Mouse (Mus musculus): Measurements from ENCODE around the gene Susd5. TPM values are rescaled to one million over a fixed set of nuclear protein-coding genes. Genes with fewer than 3 reads are reported as not detected.

Gene Susd5
- polyA plus RNA-seq (2021; fragmentation: Nextera tagmentation) = 2.5 and 3.4 TPM in 2 replicates
- long read RNA-seq, experiment 1, full-length matches to known transcripts = 9 of 10 reads
- long read RNA-seq, experiment 1, partial matches to known transcripts = 0 of 10 reads
- long read RNA-seq, experiment 1, other reads (novel, unspliced or antisense) = 1 of 10 reads
- long read RNA-seq, experiment 2, full-length matches to known transcripts = 25 of 30 reads
- long read RNA-seq, experiment 2, partial matches to known transcripts = 0 of 30 reads
- long read RNA-seq, experiment 2, other reads (novel, unspliced or antisense) = 5 of 30 reads

DNA sequence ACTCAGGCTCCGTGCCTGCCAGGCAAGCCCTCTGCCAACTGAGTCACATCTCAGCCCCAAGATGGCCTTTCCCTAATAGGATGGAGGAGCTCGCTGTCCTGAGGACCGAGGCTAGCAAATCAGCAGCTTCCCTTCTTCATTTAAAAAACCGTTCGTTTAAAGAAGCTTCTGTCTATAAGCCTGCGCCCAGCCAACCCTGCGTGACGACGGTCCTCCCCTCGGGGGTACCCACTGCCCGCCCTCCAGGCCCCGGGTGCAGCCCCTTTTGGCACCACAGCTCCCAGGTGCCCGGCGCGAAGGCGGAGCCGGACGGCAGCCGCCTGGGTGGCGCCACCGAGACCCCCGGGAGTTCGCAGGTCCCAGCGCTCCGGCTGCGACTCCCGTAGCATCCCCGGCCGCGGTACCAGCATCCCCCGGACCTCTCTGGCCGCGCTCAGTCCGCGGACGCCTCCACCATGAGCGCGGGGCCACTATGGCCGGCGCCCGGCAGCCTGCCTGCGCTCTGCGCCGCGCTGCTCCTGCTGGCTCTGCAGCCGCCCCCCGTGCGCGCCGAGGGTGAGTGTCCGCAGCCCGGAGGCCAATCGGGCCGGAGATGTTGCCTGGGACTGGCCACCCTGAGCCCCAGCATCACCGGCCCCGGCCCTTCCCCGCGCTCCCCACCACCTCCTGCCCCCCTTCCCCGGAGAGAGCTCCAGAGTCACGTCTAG, at the start of gene Susd5:
Susd5 (plus strand) TSS at position 51 of the 707 bp plus-strand sequence.

DNA sequence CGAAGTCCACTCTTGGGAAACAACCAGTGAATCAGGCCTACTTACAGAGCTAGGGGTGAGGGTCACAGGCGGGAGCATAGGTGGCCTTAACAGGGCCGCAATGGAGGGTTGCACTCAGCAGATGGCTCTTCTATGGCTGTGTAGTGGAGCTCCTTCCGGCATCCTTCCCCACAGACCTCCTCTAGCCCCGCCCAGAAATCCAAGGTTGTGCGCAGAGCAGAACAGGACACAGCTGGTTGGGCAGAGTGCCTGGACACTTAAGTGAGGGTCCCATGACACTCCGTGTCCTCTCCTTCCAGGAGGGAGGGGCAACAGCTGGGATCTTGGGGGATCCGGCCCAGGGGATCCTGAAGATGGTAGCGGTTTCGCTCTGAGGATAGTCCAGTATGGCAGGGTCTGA, 10.9 kb upstream of the Susd5 start, which contains the start of gene Fbxl2:
Fbxl2 (minus strand) TSS at position 164 of the 400 bp plus-strand sequence.

Other genes starting within 250 kb of the Susd5 start
- gene Ubp1, start 126.2 kb upstream of the Susd5 start, polyA plus RNA-seq (2021; fragmentation: Nextera tagmentation) = 3.2 and 3.9 TPM in 2 replicates
- 34.6 and 36.3 TPM in 2 replicates for gene Fbxl2, start 10.9 kb upstream of the Susd5 start, polyA plus RNA-seq (2021; fragmentation: Nextera tagmentation)